Mouse (Mus musculus) R1 (cell line): Measurements from ENCODE around the gene Gm8332.
"Not testable (repeated sequence)": the region's sequence is repeated elsewhere in the genome, so short reads cannot be mapped to it uniquely, and the experiment has no call there.

Source experiments
- DNase-seq: peaks from one replicate; pipeline ENCODE4 v3.0.0-alpha.2; 2018; ENCODE audit warnings: low read depth, low spot score

The Gm8332 gene

GRCm38 (mm10) chr12:88250000-88250399, at the start of gene Gm8332:
Gm8332 (minus strand) TSS chr12:88250100.
- not testable (repeated sequence) for DNase-seq

DNA sequence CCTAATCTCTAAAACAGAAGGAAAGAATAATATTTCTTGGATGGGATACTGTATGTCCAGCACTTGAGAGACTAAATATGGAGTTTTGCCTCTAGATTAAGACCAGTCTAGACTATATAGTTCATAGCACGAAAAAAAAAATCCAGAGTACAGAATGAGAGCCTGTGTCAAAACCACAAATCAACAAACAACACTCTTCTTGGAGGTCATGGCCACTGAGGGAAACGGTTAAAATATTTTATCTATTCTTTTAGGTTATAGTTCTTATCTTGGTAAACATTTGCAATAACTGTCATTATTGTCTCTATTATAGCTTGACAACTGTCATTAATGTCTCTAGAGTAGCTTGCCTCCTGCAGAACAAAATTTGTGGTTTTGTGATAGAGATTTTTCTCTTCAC, 47.3 kb upstream of the Gm8332 start:
- not testable (repeated sequence) for DNase-seq

GRCm38 (mm10) chr12:88293082-88293481, 43.2 kb upstream of the Gm8332 start:
- not testable (repeated sequence) for DNase-seq

GRCm38 (mm10) chr12:88285224-88285623, 35.3 kb upstream of the Gm8332 start:
- not testable (repeated sequence) for DNase-seq

DNA sequence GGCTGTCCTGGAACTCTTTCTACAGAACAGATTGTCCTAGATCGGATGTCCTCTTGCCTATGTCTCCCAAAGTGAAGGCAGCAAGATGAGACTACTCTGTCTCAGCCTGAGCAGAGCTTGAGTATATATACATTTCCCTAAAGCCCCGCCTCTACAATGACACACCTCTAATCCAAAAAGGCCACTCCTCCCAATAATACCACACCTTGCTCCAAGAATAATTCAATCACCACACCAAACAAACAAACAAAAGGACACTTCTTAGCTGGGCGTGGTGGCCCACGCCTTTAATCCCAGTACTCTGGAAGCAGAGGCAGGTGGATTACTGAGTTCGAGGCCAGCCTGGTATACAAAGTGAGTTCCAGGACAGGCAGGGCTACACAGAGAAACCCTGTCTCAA, 24.5 kb upstream of the Gm8332 start, which contains the start of gene Gm5662:
Gm5662 (minus strand) TSS at position 101 of the 400 bp plus-strand sequence.
- not testable (repeated sequence) for DNase-seq

GRCm38 (mm10) chr12:88257241-88257640, 7.3 kb upstream of the Gm8332 start:
- no peak for DNase-seq

- peak; percentile 19 for DNase-seq
These were observed 6.0 kb upstream of the Gm8332 start for GRCm38 (mm10) chr12:88255917-88256316.

GRCm38 (mm10) chr12:88245786-88246185, 4.1 kb downstream of the Gm8332 start:
- DNase-seq, result not testable (repeated sequence)

DNA sequence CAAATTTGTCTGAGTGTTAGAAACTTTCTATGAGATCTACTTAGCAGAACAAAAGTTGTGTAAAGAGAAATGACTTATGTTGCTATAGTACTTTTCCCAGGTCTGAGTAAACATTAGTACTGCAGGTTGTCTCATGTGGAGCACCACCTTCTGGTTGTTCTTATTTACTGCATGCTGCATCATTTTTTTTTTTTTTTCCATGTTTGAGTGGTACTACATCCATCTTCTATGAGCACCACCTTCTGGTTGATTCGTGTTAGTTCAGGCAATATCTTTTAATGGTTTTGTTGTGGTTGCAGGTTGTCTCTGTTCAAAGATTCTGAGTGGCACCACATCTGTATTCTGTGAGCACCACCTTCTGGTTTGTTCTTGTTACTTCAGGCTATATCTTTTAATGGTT, 7.0 kb downstream of the Gm8332 start:
- DNase-seq, result peak; percentile 46

GRCm38 (mm10) chr12:88219445-88219844, 30.5 kb downstream of the Gm8332 start:
- DNase-seq, result no peak

DNA sequence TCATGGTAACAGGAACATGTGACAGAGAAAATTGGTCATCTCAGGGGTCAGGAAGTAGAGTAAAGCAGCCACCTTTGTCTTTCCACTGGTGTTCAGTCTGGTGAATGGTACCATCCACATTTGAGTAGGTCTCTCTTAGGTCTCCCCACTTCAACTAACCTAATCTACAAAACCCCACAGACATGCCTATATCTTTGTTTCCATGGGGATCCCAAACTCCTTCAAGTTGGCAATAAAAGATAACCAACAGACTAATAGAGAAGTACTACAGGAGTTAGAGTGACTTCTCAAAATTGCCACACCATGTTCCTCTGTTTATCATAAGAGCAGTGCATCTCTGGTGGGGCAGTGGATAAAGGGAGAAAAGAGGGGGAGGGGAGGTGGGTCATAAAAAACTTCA, 31.8 kb downstream of the Gm8332 start:
- not testable (repeated sequence) for DNase-seq

DNA sequence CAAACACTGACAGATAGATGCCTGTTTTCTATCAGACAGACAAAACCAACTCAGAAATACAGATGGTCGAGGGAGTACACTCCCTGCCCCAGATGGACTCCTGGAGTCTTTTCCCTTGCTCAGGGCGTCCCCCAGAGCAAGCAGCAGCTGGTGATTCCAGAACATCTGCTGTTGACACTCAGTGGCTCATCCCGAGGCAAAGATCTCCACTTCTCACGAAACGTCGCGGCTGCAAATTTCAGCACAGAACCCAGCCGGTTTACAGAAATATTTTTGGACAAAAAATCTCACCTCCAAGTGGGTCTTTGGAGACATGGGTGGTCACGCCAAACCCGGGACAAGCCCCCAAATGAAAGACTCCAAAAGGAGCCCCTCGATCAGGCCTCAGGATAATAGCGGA, 35.3 kb downstream of the Gm8332 start:
- DNase-seq, result no peak

GRCm38 (mm10) chr12:88211458-88211857, 38.4 kb downstream of the Gm8332 start:
- DNase-seq, result not testable (repeated sequence)

DNA sequence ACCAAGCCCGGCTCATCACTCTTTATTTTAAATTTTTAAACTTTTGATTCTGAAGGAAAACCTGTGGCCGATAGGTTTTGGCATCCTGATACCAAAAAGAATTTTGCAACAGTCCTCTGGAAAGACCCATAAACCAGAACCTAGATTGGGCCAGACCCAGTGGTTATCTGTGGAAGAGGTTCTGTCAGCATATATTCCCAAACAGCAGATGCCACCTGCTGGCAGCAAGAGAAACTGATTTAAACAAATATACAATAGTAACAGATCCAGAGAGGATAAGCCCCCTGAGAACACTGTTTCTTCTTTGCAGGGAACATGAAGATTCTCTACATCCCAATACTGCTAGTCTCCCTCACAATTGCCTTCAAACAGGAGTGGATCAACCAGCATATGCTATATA, 47.0 kb downstream of the Gm8332 start:
- peak; percentile 35 for DNase-seq
